Mouse (Mus musculus): ENCODE measurements around the gene Dnah7b. TPM values are rescaled to one million over a fixed set of nuclear protein-coding genes. Genes with fewer than 3 reads are reported as not detected.
"Not testable (repeated sequence)": the region's sequence is repeated elsewhere in the genome, so short reads cannot be mapped to it uniquely, and the experiment has no call there.

Gene Dnah7b
- polyA plus RNA-seq, 1 experiment from 2014 or later: 1.9 TPM

- H3K4me2 ChIP-seq (ENCODE audit: low read depth); H3K27me3 ChIP-seq (ENCODE audit: control insufficient read depth, insufficient read depth, low read length); H3K4me3 ChIP-seq (ENCODE audit: low read depth, low read length); H3K9ac ChIP-seq (ENCODE audit: low read length); H3K36me3 ChIP-seq (ENCODE audit: control insufficient read depth, insufficient read depth, low read length); H3K27ac ChIP-seq (ENCODE audit: low read depth, low read length); H3K9me3 ChIP-seq (ENCODE audit: control insufficient read depth, low read length); DNase-seq (ENCODE audit: low spot score); H3K4me1 ChIP-seq (ENCODE audit: control insufficient read depth, insufficient read depth, low read length): not testable (repeated sequence)
- 54% methylated on average over 3 of the region's 4 CpGs for WGBS
- ATAC-seq (ENCODE audit: insufficient read depth, low FRiP score, low TSS enrichment): peak; percentile 80; the same call in 1 of the 2 replicates
Observed at GRCm38 (mm10) chr1:46394681-46395297, 328.7 kb downstream of the Dnah7b start.

GRCm38 (mm10) chr1:46408324-46409115 is 342.4 kb downstream of the Dnah7b start:
- Histone ChIP-seq H3K27ac (ENCODE audit: low read depth, low read length) (no peak overlapping the region), H3K27me3 (ENCODE audit: control insufficient read depth, insufficient read depth, low read length) (no peaks in the 10 kb centered on the region), H3K4me1 (ENCODE audit: control insufficient read depth, insufficient read depth, low read length) (no peaks in the 10 kb centered on the region), H3K4me2 (ENCODE audit: low read depth) (no peak overlapping the region), H3K9me3 (ENCODE audit: control insufficient read depth, low read length) (no peaks in the 10 kb centered on the region), H3K4me3 (ENCODE audit: low read depth, low read length) (no peak overlapping the region), H3K36me3 (ENCODE audit: control insufficient read depth, insufficient read depth, low read length) (no peaks in the 10 kb centered on the region), H3K9ac (ENCODE audit: low read length) (no peak overlapping the region)
- ATAC-seq (ENCODE audit: insufficient read depth, low FRiP score, low TSS enrichment) (no peak), DNase-seq (ENCODE audit: low spot score) (no peak)
- WGBS: 82% methylated on average over 6 of the region's 6 CpGs

GRCm38 (mm10) chr1:46414798-46415197 is 348.7 kb downstream of the Dnah7b start:
- H3K36me3 ChIP-seq (ENCODE audit: control insufficient read depth, insufficient read depth, low read length); DNase-seq (ENCODE audit: low spot score); H3K4me2 ChIP-seq (ENCODE audit: low read depth); H3K9ac ChIP-seq (ENCODE audit: low read length); H3K27ac ChIP-seq (ENCODE audit: low read depth, low read length); H3K4me3 ChIP-seq (ENCODE audit: low read depth, low read length); ATAC-seq (ENCODE audit: insufficient read depth, low FRiP score, low TSS enrichment); H3K4me1 ChIP-seq (ENCODE audit: control insufficient read depth, insufficient read depth, low read length); H3K27me3 ChIP-seq (ENCODE audit: control insufficient read depth, insufficient read depth, low read length); H3K9me3 ChIP-seq (ENCODE audit: control insufficient read depth, low read length): not testable (repeated sequence)
- 96% methylated on average over 7 of the region's 7 CpGs for WGBS

GRCm38 (mm10) chr1:46416946-46417345 is 350.8 kb downstream of the Dnah7b start:
- not testable (repeated sequence) for H3K9ac ChIP-seq (ENCODE audit: low read length); H3K36me3 ChIP-seq (ENCODE audit: control insufficient read depth, insufficient read depth, low read length)
- 23% methylated on average over 3 of the region's 3 CpGs for WGBS

GRCm38 (mm10) chr1:46418966-46419365 is 352.9 kb downstream of the Dnah7b start:
- not testable (repeated sequence) for H3K27ac ChIP-seq (ENCODE audit: low read depth, low read length); H3K9ac ChIP-seq (ENCODE audit: low read length); H3K4me3 ChIP-seq (ENCODE audit: low read depth, low read length); DNase-seq (ENCODE audit: low spot score); H3K36me3 ChIP-seq (ENCODE audit: control insufficient read depth, insufficient read depth, low read length); H3K27me3 ChIP-seq (ENCODE audit: control insufficient read depth, insufficient read depth, low read length); H3K4me1 ChIP-seq (ENCODE audit: control insufficient read depth, insufficient read depth, low read length); ATAC-seq (ENCODE audit: insufficient read depth, low FRiP score, low TSS enrichment); H3K9me3 ChIP-seq (ENCODE audit: control insufficient read depth, low read length); H3K4me2 ChIP-seq (ENCODE audit: low read depth)
- 76% methylated on average over 3 of the region's 4 CpGs for WGBS

More at GRCm38 (mm10) chr1:46416946-46417345, 350.8 kb downstream of the Dnah7b start:
- not testable (repeated sequence) for H3K27ac ChIP-seq (ENCODE audit: low read depth, low read length); H3K27me3 ChIP-seq (ENCODE audit: control insufficient read depth, insufficient read depth, low read length); H3K4me2 ChIP-seq (ENCODE audit: low read depth); ATAC-seq (ENCODE audit: insufficient read depth, low FRiP score, low TSS enrichment); H3K4me3 ChIP-seq (ENCODE audit: low read depth, low read length); H3K9me3 ChIP-seq (ENCODE audit: control insufficient read depth, low read length); H3K4me1 ChIP-seq (ENCODE audit: control insufficient read depth, insufficient read depth, low read length); DNase-seq (ENCODE audit: low spot score)

Other genes starting within 250 kb of the Dnah7b start
- gene Gm5269, start 176.0 kb upstream of the Dnah7b start, polyA plus RNA-seq (2014; fragmentation: Nextera tagmentation; extraction: Ambion mirVana): not detected in 2 replicates
- gene Slc40a1, start 139.8 kb upstream of the Dnah7b start, polyA plus RNA-seq (2014; fragmentation: Nextera tagmentation; extraction: Ambion mirVana): 17.3 and 19.0 TPM in 2 replicates

Measured in neural tube, embryonic 11.5 days (tissue).